Mouse (Mus musculus) ES-Bruce4 (cell line): ENCODE data around the gene Dazl.

Experiments
- CTCF ChIP-seq: IDR thresholded peaks from one replicate; pipeline ENCODE4 v1.8.1; 2011; ENCODE audit warnings: low read depth, low read length
- EP300 ChIP-seq: IDR thresholded peaks from 2 replicates; pipeline ENCODE4 v1.6.1; 2011; ENCODE audit warnings: low read depth, low read length; ENCODE audit not compliant: insufficient read depth
- POLR2A ChIP-seq: IDR thresholded peaks from one replicate; pipeline ENCODE4 v1.8.1; 2011; ENCODE audit warnings: low read length; ENCODE audit not compliant: insufficient read depth

GRCm38 (mm10) chr17:50316216-50317150 lies 23.0 kb upstream of the Dazl start:
- TF ChIP-seq CTCF (no peak), POLR2A (no peak), EP300 (no peak)
